Mouse (Mus musculus) lung, postnatal 0 days (tissue): ENCODE measurements around the gene Fryl. TPM values are rescaled to one million over a fixed set of nuclear protein-coding genes. Genes with fewer than 3 reads are reported as not detected.

Source experiments
- ATAC-seq: fragments of 200-750 bp; cut with Nextera tagmentation; 2 replicates; pipeline ENCODE4 v1.8.0; 2017; ENCODE audit warnings: moderate library complexity
- DNase-seq: peaks from one replicate; pipeline ENCODE4 v3.0.0-alpha.2; 2016; ENCODE audit warnings: low spot score
- H3K27ac ChIP-seq: fragments of 300-500 bp; sonication (generic); 2 replicates; pipeline ENCODE4 v1.5.1; 2014; ENCODE audit warnings: antibody characterized with exemption, mild to moderate bottlenecking, low read length, mixed read lengths
- H3K27me3 ChIP-seq: fragments of 300-500 bp; sonication (generic); replicated peaks from 2 replicates; pipeline ENCODE4 v1.6.1; 2014; ENCODE audit warnings: low read length, mixed read lengths; ENCODE audit not compliant: insufficient read depth
- H3K36me3 ChIP-seq: fragments of 300-500 bp; sonication (generic); 2 replicates; pipeline ENCODE4 v1.6.1; 2014; ENCODE audit warnings: low read length, mixed read lengths; ENCODE audit not compliant: insufficient read depth
- H3K4me1 ChIP-seq: fragments of 300-500 bp; sonication (generic); 2 replicates; pipeline ENCODE4 v1.6.1; 2014; ENCODE audit warnings: antibody characterized with exemption, low read depth, low read length, mixed read lengths; ENCODE audit not compliant: insufficient read depth
- H3K4me2 ChIP-seq: fragments of 300-500 bp; sonication (generic); replicated peaks from 2 replicates; pipeline ENCODE4 v1.6.1; 2014; ENCODE audit warnings: low read depth, mild to moderate bottlenecking, low read length, moderate library complexity, mixed read lengths
- H3K4me3 ChIP-seq: fragments of 300-500 bp; sonication (generic); 2 replicates; pipeline ENCODE4 v1.5.1; 2014; ENCODE audit warnings: low read depth, low read length
- H3K9ac ChIP-seq: fragments of 300-500 bp; sonication (generic); replicated peaks from 2 replicates; pipeline ENCODE4 v1.6.1; 2014; ENCODE audit warnings: low read depth, mild to moderate bottlenecking
- H3K9me3 ChIP-seq: fragments of 300-500 bp; sonication (generic); 2 replicates; pipeline ENCODE4 v1.6.1; 2016; ENCODE audit warnings: low read length, mixed read lengths
- CTCF ChIP-seq: IDR thresholded peaks from 2 replicates; pipeline ENCODE4 v1.5.1; 2016; ENCODE audit warnings: antibody characterized with exemption, mild to moderate bottlenecking
- EP300 ChIP-seq: IDR thresholded peaks from 2 replicates; pipeline ENCODE4 v1.6.1; 2016; ENCODE audit warnings: antibody characterized with exemption, mild to moderate bottlenecking, control low read depth
- WGBS: fragments of 180-500 bp; shearing (Covaris S2); extraction: QIAGEN DNeasy Blood & Tissue Kit; methylation state at CpG from one replicate; pipeline ENCODE4 v1.1.7; 2014; 5-methylcytosine and 5-hydroxymethylcytosine counted together
- polyA plus RNA-seq: library from polyadenylated mRNA; unstranded; fragments of >200 nt; fragmentation: Nextera tagmentation; extraction: Ambion mirVana; gene quantifications from 2 replicates; pipeline ENCODE4 v1.2.1, GENCODE M21; 2015

Gene Fryl
- polyA plus RNA-seq, 1 experiment from 2014 or later = 20.9 TPM

GRCm38 (mm10) chr5:73197796-73198195 lies 58.6 kb downstream of the Fryl start:
- ATAC-seq = no peak
- WGBS = 68% methylated on average over 7 of the region's 7 CpGs

DNA sequence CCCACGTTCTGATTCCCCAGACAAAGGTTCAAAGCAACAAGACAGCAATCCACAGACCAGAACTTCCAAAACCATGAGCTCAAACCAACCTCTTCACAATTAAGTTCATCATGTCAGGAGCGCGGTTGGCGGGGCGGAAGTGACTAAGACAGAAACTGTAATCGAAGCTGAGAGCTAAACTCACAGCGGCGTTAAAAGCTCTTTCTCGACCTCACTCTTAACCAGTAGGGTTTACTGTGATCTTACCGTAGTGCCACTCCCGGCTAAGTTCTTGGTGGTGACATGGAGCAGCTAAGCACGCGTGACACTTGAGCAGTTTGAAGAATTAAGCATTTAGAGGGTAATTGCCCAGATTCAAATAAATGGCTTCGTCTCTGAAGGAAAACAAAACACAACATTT lies 61.7 kb downstream of the Fryl start:
- ATAC-seq (no peak), DNase-seq (no peak)
- Histone ChIP-seq H3K4me3 (no peak overlapping the region), H3K27ac (no peak overlapping the region), H3K4me2 (no peak overlapping the region), H3K4me1 (no peaks in the 10 kb centered on the region), H3K27me3 (no peaks in the 10 kb centered on the region), H3K9ac (no peak overlapping the region), H3K36me3 (no peaks in the 10 kb centered on the region), H3K9me3 (no peaks in the 10 kb centered on the region)
- WGBS = 79% methylated on average over 14 of the region's 14 CpGs
- no peak for TF ChIP-seq EP300
- no peak for TF ChIP-seq CTCF

More at GRCm38 (mm10) chr5:73197796-73198195, 58.6 kb downstream of the Fryl start:
- H3K9me3 ChIP-seq = no peaks in the 10 kb centered on the region
- DNase-seq = no peak
- no peak overlapping the region for H3K4me2 ChIP-seq
- no peaks in the 10 kb centered on the region for H3K36me3 ChIP-seq
- no peaks in the 10 kb centered on the region for H3K4me1 ChIP-seq
- TF ChIP-seq CTCF (no peak), EP300 (no peak)
- H3K4me3 ChIP-seq = no peak overlapping the region
- H3K27me3 ChIP-seq = no peaks in the 10 kb centered on the region
- H3K9ac ChIP-seq = no peak overlapping the region
- H3K27ac ChIP-seq = no peak overlapping the region

GRCm38 (mm10) chr5:73194083-73194570 lies 62.3 kb downstream of the Fryl start:
- no peaks in the 10 kb centered on the region for H3K36me3 ChIP-seq
- 38% methylated on average over 8 of the region's 8 CpGs for WGBS
- ATAC-seq = peak; percentile 31; the same call in 1 of the 2 replicates
- peak overlapping the region; percentile 38 for H3K4me2 ChIP-seq
- H3K4me3 ChIP-seq = no peak overlapping the region
- peak overlapping the region; percentile 73 for H3K27ac ChIP-seq
- no peaks in the 10 kb centered on the region for H3K4me1 ChIP-seq
- no peak overlapping the region for H3K9ac ChIP-seq
- H3K27me3 ChIP-seq = no peaks in the 10 kb centered on the region
- H3K9me3 ChIP-seq = no peaks in the 10 kb centered on the region
- peak; percentile 58 for TF ChIP-seq CTCF
- TF ChIP-seq EP300 = no peak
- DNase-seq = no peak

DNA sequence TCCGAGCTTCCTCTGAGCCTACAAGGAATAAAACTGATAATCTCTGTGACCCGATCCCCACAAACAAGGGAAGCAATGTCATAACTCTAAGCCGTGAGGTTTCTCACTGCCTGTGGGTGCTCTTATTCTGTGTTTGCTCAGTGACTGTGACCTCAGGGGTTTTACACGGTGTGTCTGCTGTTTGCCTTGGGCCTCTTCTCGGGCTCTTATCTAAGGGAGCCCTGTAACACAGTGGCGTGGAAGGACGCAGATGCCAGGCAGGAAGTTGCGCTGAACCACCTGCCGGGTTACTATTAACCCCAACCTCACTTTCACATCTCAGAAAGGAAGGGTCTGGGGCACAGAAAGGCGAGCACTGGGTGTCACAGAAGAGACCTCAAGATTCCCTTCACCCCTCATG lies 62.8 kb downstream of the Fryl start:
- peak; percentile 90 for ATAC-seq
- TF ChIP-seq CTCF (no peak), EP300 (0 out of 2 replicates have a peak, but pooled peaks have one; percentile 30)
- no peaks in the 10 kb centered on the region for H3K9me3 ChIP-seq
- H3K36me3 ChIP-seq = no peaks in the 10 kb centered on the region
- peaks cover 2% of the 10 kb centered on the region; the same call in 1 of the 2 replicates for H3K4me1 ChIP-seq
- no peak overlapping the region for H3K4me3 ChIP-seq
- H3K9ac ChIP-seq = no peak overlapping the region
- peak overlapping the region; percentile 38 for H3K4me2 ChIP-seq
- H3K27me3 ChIP-seq = no peaks in the 10 kb centered on the region
- peak overlapping the region; percentile 73 for H3K27ac ChIP-seq
- peak; percentile 73 for DNase-seq
- 40% methylated on average over 10 of the region's 10 CpGs for WGBS

DNA sequence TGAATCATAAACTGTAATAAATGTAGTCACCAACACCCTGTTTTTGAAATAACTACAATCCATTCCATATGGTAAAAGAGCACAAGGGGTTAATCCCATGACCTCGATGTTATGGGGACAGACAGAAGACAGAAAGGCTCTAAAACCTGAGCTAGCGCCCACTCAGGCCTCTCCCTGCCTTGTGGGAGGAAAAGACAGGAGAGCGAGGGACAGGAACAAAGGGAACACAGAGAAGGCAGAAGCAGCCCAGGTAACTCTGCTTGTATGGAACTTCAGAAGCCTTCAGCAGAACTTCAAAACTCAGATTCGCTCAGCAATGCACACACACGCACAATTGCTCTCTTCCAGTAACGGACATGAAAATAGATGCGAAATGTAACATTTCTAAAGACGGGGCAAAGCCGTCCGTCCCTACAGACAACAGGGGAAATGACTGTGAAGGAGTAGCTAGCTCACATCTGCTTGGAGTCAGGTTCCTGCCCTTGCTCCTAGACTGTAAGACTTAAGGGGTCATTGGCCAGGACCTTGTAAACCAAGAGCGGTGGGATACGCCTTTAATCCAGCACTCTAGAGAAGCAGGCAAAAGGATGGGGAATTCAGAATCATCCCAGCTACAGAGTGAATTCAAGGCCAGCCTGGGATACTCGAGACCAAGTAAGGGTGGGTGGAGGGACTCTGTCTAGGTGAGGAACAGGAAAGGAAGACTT lies 63.4 kb downstream of the Fryl start:
- ATAC-seq (no peak), DNase-seq (no peak)
- TF ChIP-seq EP300 (no peak), CTCF (no peak)
- 69% methylated on average over 13 of the region's 13 CpGs for WGBS
- Histone ChIP-seq H3K9me3 (no peaks in the 10 kb centered on the region), H3K36me3 (no peaks in the 10 kb centered on the region), H3K4me2 (no peak overlapping the region), H3K27me3 (no peaks in the 10 kb centered on the region), H3K27ac (peak overlapping the region; percentile 73), H3K4me1 (peaks cover 5% of the 10 kb centered on the region; the same call in 1 of the 2 replicates), H3K9ac (no peak overlapping the region), H3K4me3 (no peak overlapping the region)

DNA sequence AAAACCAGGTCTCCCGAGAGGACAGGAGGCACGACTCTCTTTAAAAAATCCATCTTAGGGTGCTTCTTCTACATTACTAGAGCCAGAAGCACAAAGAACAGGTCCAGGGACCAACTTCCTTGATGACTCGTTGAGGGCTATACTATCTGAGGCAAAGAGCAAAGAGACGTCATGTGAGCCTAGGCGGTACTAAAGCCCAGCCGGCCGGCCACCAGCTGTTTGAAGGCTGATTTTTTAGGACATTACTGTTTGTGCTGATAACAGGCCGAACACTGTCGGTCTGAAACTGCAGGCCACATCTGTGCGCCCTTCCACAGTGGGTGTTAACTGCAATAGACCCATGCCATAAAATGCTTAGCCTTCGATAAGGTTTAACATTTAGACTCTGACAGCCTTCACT lies 64.7 kb downstream of the Fryl start:
- H3K27ac ChIP-seq = no peak overlapping the region
- TF ChIP-seq CTCF (no peak), EP300 (no peak)
- no peaks in the 10 kb centered on the region for H3K36me3 ChIP-seq
- WGBS = 61% methylated on average over 11 of the region's 11 CpGs
- H3K9me3 ChIP-seq = no peaks in the 10 kb centered on the region
- no peak overlapping the region for H3K9ac ChIP-seq
- peaks cover 5% of the 10 kb centered on the region; the same call in 1 of the 2 replicates for H3K4me1 ChIP-seq
- no peak for ATAC-seq
- DNase-seq = peak; percentile 38
- H3K4me2 ChIP-seq = no peak overlapping the region
- H3K4me3 ChIP-seq = no peak overlapping the region
- H3K27me3 ChIP-seq = no peaks in the 10 kb centered on the region
